Mouse (Mus musculus) gastrocnemius, postnatal 36 days (tissue): ENCODE measurements around the gene Ctxn2. TPM values are rescaled to one million over a fixed set of nuclear protein-coding genes. Genes with fewer than 3 reads are reported as not detected.
A peak's percentile ranks its signal among the peaks of the same experiment; 100 is the strongest.
"Not testable (repeated sequence)": the region's sequence is repeated elsewhere in the genome, so short reads cannot be mapped to it uniquely, and the experiment has no call there.

Experiments
- DNase-seq, 2 experiments: peaks; one replicate each; pipeline ENCODE4 v3.0.0; 2022
- intact Hi-C: fragments of 180-260 bp; cut with DNase I; formaldehyde crosslinking; loops from one replicate; pipeline ENCODE4 v1.15.1; 2025
- long read RNA-seq, 2 experiments: library from polyadenylated mRNA; stranded (forward); transcript quantifications; one replicate each; pipeline ENCODE4 v2.0.0; 2021
- total RNA-seq, 2 experiments: library from RNA; stranded (reverse); gene quantifications; 2 replicates each; pipeline ENCODE4 v1.2.3; 2021

Ctxn2 gene
- not detected for total RNA-seq
- long read RNA-seq, experiment 1, result 0 reads
- long read RNA-seq, experiment 2, result 0 reads

DNA sequence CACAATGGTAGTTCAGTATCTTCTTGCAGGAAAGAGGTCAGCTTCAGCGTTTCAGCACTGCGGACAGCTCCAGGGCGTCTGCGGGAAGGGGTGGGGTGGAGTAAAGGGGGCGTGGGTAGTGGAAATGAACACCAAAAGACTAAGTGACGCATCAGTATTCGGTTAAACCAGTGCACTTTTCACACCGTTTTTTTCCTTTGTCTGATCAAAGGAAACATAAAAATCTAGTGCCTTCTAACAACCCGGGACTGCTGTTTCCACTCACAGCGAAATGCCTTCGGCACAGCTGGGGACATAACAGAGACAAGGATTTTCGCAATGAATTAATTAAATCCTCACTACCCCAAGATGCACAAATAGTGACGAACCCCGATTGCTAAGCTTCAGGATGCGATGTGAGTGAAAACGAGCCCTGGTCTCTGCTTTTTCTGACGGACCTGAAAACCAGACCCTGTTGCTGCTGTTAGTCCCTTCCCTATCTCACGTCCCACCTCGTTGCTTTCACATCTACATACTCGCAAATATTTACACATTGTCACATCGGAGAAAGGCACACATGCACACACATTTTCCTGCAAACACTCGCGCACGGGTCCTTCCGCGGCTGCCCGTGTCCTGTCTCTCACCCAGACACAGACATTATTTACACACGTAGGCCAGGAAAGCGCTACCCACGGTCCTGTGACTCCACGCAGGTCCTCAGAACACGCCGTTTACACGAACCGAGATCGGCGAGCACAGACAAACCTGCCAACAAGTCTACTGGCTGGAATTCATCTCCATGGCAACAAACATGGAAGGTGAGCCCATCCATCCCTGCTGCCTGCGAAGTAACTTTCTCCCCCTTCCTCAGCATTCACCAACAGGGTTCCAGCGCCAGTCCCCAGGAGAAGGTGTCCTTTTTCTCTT is at the start of gene Ctxn2:
Gene Ctxn2, plus strand, starts transcription at position 790 of the 909 bp plus-strand sequence.
- intact Hi-C loops, result no loop called here
- DNase-seq, result peak; percentile 32 to 65

DNA sequence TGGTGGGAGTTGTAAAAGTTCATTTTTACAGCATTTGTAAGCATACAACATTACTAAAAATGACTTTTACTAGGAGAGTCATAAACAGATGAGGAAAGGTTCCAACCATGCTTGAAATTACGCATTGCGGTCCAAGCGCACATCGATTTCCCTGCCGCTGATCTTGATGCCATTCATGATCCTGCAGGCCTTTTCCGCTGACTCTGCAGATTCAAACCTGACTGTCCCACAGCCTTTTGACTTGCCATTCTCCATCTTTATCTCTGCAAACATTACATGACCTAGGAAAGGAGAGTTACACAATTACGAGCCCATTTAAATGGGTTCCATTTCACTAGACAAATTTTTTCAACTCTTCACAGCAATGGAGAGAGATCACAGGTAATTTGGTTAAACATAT is 47.7 kb upstream of the Ctxn2 start:
- intact Hi-C loops, result no loop called here
- no peak for DNase-seq

DNA sequence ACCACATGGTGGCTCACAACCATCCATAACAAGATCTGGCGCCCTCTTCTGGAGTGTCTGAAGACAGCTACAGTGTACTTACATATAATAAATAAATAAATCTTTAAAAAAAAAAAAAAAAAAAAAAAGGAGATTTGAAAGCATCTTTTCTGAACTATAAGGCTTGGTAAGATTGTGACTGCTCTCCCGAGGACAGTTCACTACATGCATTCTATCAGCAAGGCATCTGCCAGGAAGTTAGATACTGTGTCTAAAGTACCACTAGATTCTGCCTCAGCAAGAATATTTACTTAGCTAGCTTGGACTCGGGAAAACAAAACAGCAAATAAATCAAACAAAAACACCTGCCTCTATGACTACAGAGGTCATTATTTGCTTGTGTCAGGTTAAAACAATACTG is 44.4 kb upstream of the Ctxn2 start:
- not testable (repeated sequence) for DNase-seq

DNA sequence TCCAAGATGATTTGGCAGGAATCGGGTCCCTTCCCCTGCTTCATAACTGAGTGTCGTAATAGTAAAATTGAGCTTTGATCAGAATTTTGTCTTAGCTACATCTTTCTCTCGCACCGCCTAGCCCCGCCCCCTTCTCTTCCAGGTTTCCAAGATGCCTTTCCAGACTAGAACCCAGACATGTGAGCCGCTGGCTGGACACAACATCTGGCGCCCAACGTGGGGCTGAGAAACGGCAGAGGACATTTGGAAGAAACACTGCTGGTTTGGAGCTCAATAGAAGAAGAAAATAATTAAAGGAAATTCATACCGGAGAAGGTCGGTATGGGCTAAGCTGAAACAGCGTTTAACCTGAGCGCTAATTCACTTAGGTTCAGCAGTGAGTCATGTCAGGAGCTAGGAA is 32.0 kb upstream of the Ctxn2 start:
- intact Hi-C loops, DNase-seq: not testable (repeated sequence)

More for the DNA sequence above, 44.4 kb upstream of the Ctxn2 start:
- intact Hi-C loops, result not testable (repeated sequence)

DNA sequence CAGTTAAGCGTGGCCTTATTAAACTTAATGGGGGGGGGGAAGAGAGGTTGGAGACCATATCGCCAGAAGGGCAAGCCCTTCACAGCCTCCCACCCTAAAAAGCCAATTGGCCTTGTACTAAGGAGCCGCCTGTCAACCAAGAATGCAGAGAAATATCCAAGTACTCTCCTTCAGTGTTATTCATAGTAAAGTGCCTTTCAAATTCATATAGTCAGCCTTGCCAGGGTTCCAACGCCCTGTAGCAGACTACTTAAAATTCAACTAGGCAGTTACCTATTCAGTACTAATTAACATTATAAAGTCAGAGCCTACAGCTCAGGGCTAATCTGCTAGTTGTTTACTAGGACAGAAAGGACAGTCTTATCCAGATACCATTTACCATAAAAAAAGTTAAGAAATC is 30.0 kb upstream of the Ctxn2 start:
- intact Hi-C loops, result not testable (repeated sequence)

DNA sequence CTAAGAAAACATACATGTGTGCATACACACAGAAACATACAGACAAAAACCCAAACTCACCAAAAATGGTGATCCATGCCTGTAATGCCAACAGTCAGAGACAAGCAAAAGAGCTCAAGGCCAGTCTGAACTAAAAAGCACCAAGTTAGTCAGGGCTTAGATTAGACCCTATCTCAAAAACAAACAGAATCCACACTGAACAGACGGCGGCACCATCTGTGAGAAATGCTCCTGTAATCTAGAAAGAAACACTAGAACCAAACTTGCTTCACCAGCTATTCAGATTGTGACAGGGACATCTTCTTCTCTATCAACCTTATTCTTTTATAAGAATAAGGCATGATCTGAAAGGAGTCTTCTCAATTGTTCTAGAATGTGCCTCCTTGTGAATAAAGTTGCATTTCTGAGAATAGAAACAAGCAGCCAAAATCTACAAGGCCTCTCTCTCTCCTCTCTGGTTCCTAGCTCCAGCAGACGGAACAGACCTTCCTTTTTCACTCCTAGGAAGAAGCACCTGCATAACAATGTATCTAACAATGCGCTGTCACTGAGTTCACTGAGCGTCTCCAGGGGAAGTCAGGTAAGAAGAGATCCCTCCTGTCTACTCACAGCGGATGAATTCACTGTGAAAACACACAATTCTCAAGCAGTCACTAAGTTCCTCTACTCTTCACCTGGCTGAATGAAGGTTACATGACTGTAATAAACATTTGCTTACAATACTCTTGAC is 16.9 kb upstream of the Ctxn2 start:
- intact Hi-C loops, result no loop called here
- no peak for DNase-seq

More for the DNA sequence above, 30.0 kb upstream of the Ctxn2 start:
- not testable (repeated sequence) for DNase-seq

DNA sequence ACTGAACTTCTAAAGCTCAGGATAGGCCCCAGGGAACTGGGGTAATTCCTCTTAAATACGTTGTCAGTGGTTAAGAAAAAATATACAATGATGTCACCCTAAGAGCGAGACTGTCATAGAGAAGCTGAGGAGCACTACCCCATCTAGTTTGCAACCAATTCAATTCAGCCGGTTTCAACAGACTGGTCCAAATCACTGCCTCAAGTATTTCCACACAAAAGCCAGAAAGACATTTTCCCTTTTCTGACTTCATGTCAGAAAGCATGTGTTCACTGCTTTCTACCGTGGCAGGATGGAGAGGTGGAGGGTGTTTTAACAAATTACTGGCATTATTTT is 14.2 kb upstream of the Ctxn2 start:
- intact Hi-C loops, result no loop called here
- DNase-seq, result no peak

DNA sequence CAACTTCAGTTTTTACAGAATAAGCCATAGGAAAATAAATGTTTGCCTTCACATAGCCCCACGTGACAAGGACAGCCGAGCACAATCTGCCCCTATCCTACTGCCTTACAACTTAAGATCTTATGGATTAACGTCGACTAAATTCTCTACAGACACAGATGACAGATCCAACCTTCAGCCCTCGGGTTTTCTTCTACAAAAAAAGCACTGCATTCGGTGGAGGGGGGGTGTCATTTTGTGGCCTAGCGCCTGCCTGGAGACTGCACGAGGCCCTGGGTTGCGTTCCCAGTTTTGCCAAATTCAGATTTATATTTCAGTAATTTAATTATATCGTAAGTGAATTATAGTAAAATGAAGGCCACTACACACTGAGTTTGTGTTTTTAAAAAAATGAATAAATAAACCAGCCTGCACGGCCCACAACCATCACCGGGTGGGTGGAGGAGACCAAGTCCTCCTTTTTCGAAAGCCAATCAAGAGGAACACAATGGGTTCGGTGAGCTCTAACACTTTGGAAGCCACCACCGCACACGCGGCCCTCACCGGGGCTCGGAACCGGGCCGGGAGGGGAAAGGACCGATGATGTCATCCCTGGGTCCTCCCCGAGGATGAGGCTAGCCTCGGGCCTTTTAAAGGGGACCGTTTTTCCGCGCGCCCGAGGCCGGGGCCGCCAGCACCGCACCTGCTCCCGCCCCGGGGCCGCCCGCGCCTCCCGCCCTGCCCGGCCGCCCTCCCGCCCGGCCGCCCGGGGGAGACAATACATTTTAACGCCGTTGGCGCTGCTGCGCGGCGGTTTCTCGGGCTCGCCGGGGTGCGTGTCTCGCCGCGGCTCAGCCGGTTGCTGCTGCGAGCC is 13.6 kb upstream of the Ctxn2 start:
- DNase-seq, result peak; percentile 15 to 33
- intact Hi-C loops, result no loop called here

DNA sequence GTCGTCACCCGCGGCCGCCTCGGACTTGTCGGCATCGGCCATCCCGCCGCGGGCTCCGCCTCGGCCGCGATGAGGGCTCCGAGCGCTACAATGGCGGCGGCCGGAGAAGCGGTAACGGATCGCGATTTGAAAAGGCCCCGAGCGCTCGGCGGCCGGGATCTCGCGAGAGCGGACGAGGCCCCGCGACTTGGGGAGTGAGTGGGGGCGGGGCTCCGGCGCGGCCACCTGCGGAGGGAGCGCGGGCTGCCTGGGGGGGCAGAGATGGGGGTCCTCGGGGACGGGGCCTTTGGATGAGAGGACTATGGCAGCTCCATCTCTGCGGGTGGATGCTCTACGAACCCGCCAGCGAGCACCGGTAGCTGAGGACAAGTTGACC is 13.0 kb upstream of the Ctxn2 start, which contains the start of gene Myef2:
Gene Myef2, minus strand, starts transcription at position 185 of the 376 bp plus-strand sequence.
- DNase-seq, result peak; percentile 62 to 69
- intact Hi-C loops, result no loop called here

DNA sequence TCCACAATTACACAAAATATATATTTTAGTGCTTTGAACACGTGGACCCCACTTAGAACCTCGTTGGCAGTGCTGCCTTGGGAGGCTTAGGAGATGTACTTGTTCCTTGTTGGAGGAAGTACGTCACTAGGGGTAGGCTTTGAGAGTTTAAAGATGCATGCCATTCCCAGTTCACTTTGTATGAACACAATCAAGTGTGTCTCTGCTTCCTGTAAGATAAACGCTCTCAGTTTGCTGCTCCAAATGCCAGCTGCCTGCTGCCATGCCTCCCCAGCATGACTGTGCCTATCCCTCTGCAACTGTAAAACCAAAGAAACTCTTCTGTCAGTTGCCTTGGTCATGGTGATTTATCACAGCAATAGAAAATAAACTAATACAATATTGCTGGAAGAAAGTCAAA is 10.7 kb upstream of the Ctxn2 start:
- DNase-seq, result no peak
- intact Hi-C loops, result no loop called here

DNA sequence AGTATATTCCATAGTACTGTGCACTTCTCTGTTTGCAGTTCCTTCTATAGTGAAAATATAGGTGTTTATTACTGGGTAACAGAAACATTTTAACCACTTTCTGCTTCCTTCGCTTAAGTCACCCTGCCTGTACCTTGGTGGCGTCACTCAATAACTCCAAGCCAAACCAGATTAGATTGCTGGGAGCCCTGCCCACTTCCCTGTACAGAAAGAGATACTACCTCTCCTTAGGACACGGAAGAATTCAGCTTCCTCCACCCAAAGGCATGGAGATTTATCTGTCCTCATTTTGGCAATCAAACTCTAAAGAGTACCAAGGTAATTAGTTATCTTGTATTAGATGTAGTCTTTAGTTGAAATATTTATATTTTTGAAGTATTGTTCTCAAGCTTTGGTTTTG is 9.7 kb upstream of the Ctxn2 start:
- intact Hi-C loops, result no loop called here
- DNase-seq, result no peak

DNA sequence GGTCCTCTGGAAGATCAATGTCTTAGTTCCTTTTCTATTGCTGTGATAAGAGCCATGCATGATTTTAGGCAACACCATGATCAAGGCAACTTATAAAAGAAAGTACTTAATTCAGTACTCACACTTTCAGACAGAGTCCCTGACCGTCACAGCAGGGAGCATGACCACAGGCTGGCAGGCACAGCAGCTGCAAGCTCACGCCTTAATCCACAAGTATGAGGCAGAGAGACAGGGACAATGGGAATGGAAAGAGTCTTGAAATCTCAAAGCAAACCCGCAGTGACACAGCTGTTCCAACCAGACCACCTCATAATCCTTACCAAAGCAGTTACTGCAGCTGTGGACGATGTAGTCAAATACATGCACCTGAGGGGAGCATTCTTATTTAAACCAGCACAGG is 2.4 kb upstream of the Ctxn2 start:
- no peak for DNase-seq
- intact Hi-C loops, result no loop called here

DNA sequence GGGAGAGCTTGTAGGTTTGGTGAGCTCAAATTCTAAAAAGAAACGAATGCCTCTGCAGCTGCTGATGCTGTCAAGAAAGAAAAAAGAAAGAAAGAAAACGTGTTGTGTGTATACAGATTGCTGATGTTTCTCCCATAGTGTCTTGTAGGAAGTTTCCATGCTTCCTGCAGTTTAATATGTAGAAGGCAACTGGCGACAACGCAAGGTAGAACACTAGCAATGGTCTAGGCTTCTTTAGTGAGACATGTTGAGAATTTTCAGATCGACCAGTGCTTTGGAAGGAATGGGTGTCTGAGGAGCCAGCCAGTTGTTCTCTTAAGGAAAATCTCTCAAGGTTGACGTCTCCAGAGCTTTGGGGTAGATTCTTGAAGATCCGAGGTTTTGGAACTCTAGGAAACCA is 354 bp downstream of the Ctxn2 start:
- intact Hi-C loops, result no loop called here
- DNase-seq, result no peak

DNA sequence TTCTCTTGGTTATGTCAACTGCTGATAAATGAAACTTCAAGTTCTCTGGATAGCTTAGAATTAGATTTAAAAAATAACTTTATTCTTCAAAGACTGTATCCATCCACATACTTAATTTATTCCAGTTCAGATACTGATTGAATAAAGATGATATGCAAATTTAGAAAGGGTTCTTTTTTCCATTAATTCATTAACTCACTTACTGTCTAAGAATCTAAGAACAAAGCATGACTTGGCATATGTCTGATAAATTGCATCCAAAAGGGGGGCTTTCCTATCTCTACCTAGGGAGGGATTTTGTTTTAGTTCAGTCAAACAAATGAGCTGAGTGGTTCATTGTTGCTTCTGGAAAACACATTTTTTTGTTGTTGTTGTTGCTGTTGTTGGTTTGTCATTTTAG is 5.8 kb downstream of the Ctxn2 start:
- intact Hi-C loops, result no loop called here
- DNase-seq, result no peak

DNA sequence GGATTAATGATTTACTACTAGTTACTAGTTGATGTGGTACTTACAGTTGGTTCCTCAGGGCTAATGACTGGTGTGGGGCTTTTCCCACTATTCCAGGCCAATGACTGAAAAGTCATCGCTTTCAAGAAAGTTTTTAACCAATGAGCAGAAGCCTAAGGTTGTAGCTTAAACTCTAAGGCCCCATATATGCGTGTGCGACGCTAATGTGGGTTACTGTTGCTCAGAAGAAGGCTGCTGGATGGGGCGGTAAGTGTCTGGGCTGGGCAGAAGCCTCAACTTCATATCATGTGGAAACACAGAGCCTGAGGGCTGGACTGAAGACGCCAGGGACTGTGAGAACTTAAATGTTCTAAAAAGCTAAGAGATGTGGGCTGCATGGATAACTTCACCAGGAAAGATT is 15.9 kb downstream of the Ctxn2 start, which contains the start of gene Slc12a1:
Gene Slc12a1, plus strand, starts transcription at position 118 of the 400 bp plus-strand sequence.
- intact Hi-C loops, result no loop called here
- DNase-seq, result no peak

DNA sequence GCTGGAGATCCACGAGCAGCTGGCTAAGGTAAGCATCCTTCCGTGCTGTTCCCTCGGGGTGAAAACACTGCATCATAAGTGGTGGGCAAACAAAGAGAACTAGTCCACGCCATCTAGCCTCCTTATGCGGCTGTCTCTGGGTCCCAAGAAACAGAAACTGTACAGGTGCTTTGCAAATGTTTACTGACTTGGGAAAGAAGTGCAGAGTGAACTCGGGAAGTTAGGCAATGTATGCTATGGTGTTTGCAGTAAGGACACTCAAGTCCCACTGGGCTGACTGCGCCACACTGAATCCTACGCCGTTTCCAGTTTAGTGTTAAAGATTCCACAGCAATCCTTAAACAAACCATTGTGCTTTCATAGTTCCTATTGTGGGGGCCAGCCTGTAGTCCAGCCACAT is 17.8 kb downstream of the Ctxn2 start:
- DNase-seq, result no peak
- intact Hi-C loops, result no loop called here

DNA sequence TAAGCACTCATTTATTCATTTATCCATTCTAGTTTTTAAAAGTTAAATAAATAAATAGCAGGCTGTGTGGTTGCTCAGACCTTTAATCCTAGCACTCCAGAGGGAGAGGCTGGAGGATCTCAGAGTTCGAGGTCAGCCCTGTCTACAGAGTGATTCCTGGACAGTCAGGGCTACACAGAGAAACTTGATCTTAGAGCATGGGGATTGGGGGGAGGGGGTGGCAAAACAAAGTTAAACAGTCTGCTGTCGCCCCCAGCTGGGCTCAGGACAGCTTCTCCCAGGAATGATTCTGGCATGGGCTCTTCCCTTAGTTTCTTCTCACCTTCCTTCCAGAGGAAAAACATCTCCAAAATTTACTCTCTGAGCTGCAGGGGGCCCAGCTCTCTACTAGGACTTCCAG is 19.0 kb downstream of the Ctxn2 start:
- intact Hi-C loops, result no loop called here

DNA sequence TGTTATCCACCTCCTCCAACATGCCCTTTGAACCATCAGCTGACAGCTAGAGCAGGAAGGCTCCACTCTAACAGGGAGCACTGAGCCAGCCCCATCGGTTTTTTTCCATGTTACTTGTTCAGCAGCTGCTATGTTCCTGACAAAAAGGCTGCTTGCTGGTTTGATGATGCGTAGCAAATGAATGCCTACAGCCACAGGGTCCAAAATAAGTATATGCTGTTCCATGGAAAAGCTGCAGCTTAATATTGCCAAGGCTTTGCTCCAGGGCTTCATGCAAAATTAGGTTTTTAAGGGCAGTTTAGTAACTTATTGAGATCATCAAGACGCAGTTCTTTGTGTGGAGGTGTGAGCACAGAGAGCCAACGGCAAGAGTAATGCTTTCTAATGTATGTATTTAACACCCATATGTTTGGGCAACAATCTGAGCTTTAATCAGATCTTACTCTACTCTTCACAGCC is 25.5 kb downstream of the Ctxn2 start:
- intact Hi-C loops, result no loop called here
- DNase-seq, result no peak

More for the DNA sequence above, 19.0 kb downstream of the Ctxn2 start:
- DNase-seq, result no peak

DNA sequence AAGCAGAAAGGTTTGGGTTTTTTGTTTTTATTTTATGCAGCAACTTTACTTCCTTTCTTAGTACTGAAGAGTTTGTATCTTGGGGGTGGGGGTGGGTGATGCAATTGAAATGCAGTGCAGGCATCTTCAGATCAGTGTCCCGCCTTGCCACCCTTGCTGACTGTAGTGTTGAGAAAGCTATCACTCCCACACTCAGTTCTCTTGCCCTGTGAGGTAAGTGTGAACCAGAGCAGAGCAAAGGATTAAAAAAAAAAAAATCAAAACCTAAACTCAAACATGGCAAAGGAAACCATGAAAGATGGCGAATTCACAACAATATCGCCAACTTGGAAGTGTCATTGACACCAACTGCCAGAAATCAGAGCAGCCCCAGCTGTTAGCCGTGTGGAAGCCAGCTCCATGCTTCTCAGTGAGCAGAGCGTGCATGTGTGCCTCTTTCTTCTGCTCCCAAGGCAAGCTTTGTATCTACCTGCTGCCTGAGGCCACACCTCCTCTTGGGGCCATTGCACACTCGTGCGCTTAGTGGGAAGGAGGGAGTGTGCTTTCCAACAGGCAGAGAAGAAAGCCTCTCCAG is 41.8 kb downstream of the Ctxn2 start:
- no peak for DNase-seq
- intact Hi-C loops, result no loop called here

DNA sequence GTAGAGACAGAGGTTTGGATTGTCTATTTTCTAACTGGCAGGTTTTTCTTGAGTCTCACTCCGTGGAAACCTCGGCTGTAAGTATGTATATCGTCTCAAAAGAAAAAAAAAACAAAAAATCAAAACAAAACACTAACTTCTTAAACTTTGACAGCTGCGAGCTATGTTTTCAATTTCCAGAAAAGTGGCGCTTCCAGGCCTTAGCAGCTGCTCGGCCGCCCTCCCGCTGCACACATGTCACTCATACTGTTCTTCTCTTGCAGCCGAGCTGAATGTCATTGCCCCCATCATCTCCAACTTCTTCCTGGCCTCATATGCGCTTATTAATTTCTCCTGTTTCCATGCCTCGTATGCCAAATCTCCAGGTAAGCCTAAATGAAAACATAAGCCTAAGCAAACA is 51.4 kb downstream of the Ctxn2 start:
- DNase-seq, result no peak
- intact Hi-C loops, result loop anchor here (5.0 to 10.0 kb wide), 2 partner anchors 133 to 1086 kb away; no protein-coding TSS in a partner anchor
